Mouse (Mus musculus) urinary bladder, postnatal 36 days (tissue): ENCODE data around the gene Arhgef26.

Experiments
- DNase-seq, 2 experiments: peaks; one replicate each; pipeline ENCODE4 v3.0.0; 2022; ENCODE audit warnings: low spot score in 2 of 2, mixed read lengths in 1 of 2

Gene Arhgef26

DNA sequence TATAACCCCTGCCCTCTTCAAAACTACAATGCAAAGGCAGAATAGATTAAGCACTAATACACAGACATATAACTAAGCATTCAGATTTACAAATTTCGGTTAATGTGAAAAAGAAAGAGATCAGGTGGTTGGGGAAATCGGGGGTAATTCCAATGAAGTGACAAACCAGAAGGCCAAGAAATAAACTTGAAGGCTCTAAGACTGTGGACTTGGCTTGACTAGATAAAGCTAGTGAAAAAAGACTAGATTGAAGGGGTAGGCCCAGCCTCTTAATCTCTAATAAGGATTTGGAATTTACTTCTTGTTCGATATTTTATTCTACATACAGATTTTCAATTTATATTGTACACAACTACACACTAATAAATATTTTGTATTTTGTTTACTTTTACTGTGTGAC, at the start of gene Arhgef26:
Gene Arhgef26 (plus strand): TSS at position 301 of the 400 bp plus-strand sequence.
- DNase-seq: no peak

DNA sequence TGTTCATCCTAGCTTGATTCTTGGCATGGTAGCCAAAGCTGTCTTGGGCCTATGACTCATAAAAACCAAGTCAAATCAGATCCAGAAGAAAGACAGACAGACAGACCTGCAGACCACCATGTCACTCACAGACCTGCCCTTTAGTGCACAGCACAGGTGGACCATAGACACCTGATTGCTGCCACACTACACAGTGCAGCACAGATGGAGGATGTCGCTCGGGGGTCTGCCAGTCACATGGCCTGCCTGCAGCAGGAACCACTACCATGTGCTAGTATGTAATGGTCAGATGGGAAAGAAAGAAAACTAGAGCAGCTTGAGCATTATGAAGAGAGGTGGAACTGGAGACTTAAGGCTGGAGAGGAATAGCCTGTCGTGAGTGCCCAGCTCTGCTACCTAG, 27.7 kb upstream of the Arhgef26 start:
- DNase-seq: no peak

DNA sequence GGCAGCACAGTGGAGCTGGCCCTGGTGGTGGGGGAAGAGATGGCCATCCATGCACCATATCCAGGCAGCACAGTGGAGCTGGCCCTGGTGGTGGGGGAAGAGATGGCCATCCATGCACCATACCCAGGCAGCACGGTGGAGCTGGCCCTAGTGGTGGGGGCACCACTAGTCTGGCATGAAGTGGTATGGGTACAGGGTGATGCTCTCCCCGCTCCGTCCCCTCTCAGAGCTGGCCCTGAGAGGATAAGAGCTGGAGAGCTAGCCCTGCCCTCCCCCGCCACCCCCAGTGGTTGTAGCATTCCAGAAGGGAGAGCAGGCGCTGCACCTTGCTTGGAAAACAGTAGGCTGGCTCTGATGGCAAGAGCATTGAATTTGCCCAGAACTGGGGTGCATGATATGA, 26.9 kb upstream of the Arhgef26 start:
- no peak for DNase-seq

DNA sequence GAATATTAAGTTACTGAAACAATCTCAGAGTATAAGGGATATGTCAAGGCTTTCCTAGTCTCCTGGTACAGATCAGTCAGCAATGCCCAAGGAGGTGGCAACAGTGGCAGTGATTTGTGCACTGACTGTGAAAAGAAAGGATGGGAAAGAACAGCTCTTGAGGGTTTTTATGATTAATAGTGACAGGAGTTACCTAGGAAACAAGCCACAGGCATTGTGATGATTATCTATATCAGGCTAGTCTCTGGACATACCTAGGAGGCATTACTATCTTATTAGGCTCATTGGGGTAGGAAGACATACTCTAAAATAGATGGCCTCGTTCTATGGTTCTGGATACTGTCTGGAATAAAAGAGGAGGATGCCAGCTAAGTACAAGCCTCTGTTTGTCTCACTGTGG, 13.4 kb upstream of the Arhgef26 start:
- DNase-seq: no peak

DNA sequence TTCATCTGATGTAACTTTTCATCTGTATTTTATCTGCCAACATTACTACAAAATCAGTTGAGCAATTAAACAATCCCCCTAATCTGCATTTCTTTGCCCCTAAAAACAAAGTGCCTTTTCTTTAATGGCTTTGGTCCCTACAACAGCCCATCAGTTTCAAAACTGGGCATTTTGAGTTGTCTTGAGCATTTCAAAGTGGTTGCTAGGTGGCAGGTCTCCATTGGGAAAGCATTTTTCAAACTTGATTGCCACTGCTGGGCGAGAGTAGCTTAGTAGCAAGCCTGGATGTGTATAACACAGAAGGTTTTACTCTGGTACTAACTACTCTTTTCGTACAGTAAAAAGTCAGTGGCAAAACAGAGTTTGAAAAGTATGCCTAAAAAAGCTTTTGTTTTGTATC, 10.2 kb upstream of the Arhgef26 start:
- no peak for DNase-seq

DNA sequence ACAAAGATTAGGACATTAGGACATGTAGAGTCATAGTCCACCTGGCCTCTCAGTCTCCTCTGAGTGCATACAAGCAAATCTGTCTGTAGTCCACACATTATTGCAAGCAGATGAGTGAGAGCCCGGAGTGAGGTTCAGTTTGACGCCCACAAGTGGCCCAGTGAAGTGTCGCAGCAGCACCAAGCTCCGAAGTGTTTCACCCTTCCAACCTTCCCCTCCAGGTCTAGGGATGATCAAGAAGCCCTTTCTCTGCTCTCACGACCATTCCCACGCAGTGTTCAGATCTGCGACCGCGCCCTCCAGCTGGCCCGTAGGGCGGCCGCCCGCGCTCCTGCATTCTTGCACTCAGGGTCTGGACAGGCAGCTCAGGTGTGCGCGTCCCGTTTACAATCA, 313 bp downstream of the Arhgef26 start:
- DNase-seq: no peak

DNA sequence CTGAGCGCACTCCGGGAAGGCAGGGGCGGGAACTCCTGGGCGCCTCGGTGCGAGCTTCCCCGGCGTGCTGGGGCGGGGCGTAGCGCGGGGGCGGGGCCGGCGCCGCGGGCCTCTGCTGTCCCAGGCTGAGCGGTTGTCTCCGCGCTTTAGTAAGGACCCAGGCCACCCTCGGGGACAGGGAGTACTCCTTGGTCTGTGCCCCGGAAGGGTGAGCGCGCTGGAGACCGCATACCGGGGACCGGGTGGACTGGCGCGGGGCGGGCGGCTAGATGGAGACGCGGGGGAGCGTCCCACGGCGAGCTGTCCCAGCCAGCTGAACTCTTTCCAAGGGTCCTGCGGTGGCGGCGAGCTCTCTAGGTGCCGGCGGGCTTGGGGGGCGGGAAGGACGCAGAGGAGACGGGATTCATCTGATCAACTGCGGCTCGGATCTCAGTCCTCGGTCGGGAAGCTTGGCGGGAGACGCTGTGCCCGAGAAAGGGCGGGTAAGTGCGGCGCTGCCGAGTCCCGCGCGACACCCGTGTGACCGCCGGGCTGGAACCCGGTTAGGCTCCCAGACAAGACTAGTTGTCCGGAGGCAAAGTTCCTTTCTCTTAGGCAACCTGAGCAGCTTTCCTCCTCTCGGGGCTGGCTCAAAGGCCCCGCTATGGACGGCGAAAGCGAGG, 841 bp downstream of the Arhgef26 start:
- peak; percentile 54 to 59 for DNase-seq

DNA sequence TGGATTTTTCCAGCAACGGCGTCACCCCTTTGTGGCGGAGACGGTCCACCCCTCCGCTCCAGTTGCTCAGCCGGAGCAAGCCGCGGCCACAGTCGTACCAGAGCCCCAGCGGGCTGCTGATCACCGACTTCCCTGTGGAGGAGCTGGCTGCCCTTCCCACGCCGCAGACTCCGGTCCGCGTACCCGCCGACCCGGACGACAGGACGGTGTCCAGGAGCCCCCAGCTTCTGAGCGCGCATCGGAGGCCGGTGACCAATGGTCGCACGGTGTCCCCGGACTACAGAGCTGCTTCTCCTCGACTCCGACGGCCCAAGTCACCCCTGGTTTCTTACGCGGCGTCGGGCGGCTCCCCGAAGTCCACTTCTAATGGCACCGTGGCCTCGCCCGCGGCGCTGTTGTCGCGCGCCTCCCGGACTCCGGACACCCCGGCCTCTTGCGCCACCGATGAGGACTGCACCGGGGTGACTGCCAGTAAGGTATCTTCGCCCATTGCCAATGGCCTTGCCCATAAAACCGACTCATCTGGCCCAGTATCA, 1.4 kb downstream of the Arhgef26 start:
- peak; percentile 18 to 20 for DNase-seq

DNA sequence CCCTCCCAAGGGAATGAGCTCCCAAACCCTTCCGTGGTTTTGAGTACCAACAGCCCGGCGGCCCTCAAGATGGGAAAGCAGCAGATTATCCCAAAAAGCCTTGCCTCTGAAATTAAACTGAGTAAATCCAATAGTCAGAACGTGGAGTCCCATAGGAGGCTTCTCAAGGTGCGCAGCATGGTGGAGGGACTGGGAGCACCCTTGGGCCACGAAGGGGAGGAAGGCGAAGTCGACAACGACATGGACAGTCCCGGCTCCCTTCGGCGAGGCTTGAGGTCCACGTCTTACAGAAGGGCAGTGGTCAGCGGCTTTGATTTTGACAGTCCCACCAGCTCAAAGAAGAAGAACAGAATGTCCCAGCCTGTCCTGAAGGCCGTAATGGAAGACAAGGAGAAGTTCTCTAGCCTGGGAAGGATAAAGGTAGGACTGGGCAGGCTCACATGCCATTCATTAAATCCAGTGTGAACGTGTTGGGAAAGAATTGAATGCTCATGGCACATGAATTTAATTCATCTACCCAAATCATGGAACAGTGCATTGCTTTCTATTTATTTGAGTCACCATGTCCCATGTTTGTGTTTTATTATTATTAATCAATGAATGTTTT, 2.1 kb downstream of the Arhgef26 start:
- no peak for DNase-seq

DNA sequence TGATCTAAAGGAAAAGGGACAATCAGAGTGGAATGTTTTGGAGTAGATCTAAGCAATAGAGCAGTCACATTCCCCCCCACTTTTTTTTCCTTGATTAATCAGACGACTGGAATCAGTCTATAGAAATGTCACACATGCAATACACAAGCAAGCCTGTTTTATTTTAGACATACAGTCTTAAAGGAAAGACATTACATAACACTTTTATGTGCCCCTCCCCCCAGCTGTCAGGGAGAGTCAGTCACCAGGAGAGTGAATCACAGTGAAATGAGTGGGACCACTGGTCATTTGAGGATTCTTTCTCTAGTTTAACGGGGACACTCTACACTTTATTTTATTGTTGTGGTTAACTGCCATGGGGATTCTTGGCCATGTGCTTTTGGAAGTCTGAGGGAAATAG, 2.7 kb downstream of the Arhgef26 start:
- no peak for DNase-seq

DNA sequence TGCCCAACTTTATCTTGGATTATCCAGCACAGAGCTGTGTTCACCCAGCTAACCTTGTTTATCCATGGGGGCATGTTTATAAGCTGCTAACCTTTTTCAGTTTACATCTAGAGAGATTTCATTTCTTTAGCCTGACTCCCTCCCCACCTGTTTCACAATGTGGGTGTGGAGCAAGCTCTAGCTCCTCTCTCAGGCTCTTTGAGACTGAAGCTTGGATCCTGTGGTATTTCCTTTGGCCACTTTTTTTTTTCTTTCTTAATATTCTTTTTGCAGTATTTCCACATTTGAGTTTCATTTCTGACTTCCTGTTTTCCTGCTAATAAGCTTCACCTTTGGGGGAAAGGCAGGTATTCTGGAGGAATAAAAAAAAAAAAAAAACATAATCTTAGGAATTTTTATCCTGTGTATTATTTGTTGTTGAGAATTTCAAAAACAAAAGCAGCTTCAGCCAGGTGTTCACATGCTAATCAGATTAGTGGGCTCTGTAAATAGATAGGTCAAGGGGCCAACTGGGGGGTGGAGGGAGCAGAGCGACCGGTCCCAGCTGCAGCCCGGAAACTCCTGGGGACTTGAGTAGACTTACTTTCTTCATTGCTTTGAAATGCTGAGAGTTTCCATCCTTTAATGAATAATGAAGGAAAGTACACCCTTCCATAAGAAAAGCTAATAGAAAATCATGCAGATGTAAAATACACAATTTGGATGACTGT, 3.5 kb downstream of the Arhgef26 start:
- DNase-seq: no peak

DNA sequence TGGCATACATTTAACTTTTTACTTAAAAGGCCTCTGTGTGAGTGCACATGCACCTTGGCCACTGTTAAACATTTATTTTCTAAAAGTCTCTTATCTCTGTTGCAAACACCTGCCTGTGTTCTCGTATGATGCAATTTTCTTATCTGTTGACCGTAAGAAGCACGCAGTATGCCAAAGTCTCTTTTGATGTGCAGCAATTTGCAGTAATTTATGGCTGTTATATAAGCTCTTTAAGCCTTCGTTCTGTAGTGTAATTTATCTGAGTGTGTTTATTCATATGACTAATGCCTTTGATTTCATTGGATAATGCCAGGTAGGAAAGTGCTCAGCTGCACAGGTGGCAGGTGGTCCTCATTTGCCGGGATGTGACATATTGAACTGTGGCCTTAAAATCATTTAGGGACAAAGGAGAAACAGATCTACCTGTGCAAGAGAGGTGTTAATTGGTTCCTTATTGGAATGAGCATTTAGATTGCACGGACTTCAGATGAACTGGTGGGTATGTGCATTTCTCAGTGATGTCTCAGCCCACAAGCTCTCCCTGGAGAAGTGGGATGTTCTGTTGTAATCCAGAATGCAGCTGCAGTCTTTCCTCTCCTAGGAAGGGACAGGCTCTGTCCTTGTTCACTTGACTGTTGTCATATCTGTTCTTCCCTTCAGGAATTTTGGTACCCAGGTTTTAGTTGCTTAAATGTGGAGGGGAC, 10.5 kb downstream of the Arhgef26 start:
- DNase-seq: no peak

DNA sequence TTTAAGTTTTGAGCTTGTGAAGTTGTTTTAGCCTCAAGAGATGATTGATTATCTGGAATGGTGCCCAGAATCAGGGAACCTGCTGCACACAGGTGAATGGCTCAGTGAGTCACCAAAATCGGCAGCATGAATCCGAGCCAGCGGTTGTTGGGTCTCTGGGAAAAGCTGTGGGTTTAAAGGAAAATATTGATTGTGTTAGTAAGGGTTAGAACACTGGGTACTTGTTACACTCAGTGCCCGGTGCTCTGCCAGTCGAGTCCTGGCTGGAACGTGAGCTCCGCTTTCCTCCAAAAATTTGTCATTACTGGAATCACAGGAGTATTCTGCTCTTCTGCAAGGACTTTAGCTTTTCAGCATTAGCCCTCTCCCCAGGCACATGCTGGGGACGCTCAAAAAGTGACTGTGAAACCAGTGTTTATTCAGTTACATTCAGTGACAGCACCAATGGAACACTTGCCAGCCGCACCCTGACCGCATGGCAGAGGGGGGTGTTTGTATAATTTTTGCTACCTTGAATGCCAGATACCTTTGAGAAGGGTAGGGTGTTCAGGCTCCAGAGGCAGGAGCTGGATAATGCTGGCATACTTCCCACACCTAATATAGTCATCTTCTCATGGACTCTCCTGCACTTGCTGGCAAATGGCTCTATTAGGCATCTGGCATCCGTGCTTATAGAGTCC, 11.2 kb downstream of the Arhgef26 start:
- DNase-seq: peak; percentile 10 to 14

DNA sequence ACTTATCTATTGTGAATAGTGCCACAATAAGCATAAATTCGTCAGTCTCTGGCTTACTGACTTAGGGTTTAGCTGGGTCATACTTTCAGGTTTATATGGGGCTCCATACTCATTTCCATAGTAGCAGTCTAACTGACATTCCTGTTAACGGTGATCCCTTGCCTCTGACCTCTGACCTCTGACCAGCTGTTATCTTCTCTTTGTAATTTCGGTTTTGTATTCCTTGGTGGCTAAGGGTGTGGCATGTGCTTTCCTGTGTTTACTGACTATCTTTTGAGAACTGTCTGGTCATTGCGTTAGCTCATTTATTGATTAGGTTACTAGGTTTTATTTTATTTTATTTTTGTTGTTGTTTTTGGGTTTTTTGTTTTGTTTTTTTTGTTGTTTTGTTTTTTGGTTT, 13.9 kb downstream of the Arhgef26 start:
- no peak for DNase-seq

DNA sequence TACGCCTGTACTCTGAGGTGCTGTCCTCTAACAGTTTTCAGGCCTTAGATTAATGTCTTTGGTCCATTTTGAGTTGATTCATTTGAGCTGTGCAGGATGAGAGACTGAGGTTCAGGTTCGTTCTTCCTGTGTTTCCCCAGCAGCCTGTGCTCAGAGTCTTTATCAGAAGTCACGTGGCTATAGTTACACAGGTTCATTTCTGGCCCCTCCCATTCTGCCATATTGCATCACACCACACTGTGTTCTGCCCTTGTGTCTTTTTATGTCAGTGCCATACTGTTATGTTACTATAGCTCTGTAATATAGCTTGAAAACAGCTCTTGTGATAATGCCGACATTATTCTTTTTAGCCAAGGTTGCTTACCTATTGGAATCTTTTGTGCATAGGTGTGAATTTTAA, 14.7 kb downstream of the Arhgef26 start:
- DNase-seq: no peak

DNA sequence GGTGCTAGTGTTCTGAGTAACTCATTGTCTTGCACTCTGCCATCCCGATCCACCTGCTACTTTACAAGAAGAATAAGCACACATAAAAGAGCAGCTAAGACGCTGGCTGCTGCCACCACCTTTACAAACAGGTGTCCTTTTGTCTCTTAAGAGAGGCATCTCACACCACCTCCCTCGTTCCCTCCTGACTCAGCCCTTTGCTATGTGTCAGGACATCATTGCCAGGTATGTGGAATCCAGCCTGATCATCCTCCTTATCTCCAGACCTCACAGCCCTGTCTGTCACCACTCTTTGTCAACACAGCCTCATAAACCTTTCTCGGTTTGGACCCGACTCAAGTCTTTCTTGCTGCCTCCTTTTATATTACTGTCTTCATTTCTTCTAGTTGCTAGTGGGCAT, 29.7 kb downstream of the Arhgef26 start:
- DNase-seq: no peak

DNA sequence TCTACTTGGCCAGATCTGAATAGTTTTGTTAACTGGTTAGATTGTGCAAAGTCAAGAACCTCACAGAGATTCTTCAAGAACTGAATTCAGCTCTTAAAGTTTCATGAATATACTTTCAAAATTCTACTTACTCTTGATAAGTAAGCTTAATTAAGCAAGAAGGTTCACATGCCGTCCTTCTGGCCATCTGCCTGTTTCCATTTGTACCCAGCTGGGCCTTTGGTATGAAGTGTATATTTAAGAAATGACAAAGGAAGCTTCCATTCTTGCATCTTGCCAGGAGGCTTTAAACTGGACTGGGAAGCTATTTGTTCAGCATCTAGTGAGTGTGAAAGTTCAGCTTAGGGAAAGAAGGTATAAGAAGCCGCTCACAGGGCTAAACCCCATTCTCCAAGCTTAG, 34.7 kb downstream of the Arhgef26 start:
- DNase-seq: no peak

DNA sequence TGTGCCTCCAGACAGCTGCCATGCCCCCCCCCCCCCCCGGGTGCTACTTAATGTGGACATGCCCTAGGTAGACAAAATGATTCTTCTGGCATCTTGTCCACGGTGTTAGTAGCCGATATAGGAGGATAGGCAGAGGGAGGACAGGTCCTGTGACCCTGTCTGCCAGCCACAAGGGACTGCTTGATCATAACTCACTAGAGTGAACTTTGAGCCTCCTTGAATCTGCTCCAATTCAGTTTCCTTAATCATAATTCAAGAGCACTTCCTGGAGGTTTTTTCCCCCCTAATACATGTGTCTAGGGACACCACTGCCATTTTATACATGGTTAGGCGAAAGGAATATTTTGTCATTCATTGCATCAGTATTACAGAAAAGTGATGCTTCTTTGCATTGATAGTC, 36.2 kb downstream of the Arhgef26 start:
- DNase-seq: no peak

DNA sequence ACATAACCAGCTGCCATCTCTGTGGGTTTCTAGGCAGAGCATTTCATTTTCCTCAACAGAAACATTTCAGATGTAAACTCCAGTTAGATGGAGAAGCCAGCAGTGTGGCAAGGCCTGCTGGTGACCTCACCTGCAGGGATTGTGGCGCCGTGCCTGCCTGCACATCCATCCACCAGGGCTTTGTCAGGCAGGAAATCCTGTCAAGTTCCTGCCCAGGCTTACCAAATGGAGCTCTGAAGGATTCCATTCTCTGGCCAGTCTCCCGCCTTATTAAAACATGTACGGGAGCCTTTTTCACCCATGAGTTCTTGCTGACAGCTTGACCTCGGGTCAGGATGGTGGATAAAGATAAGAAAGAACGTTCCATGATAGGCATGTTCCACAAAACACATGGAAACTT, 36.7 kb downstream of the Arhgef26 start:
- DNase-seq: no peak

DNA sequence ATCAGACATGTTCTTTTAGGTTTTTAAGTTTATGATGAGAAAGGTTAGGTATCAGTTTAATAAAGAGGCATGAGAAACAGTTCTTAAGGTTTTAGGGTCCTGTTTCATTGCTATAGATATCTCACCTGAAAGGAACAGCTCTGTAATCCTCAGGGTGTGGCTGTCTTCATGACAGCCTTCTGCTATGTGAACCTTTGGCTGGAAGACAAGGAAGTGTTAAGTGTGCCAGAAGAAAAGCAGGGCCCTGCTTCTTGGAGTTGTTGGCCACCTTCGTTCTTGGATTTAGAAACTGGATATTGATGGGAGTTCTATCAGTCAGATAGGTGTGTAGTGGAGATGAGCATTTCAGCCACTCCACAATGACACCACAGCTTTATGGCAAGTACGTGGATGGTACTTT, 38.6 kb downstream of the Arhgef26 start:
- DNase-seq: no peak

DNA sequence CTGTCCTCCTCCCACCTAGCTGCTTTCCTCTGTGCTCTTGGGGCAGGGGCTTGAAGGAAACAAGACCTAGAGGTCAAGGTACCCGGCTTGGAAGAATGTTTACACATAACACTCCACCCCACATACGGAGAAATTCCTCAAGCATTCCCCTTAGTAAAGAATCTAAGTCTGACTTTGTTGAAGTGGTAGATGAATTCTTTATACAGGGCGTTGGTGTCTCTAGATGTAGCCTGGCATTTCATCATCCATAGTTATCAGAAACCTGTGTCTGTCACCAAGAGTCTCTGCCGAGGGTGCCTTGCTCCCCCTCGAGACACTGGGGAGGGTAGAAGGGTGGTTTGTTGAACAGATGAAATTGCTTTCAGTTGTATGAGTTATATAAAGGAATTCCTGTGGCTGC, 41.8 kb downstream of the Arhgef26 start:
- no peak for DNase-seq

DNA sequence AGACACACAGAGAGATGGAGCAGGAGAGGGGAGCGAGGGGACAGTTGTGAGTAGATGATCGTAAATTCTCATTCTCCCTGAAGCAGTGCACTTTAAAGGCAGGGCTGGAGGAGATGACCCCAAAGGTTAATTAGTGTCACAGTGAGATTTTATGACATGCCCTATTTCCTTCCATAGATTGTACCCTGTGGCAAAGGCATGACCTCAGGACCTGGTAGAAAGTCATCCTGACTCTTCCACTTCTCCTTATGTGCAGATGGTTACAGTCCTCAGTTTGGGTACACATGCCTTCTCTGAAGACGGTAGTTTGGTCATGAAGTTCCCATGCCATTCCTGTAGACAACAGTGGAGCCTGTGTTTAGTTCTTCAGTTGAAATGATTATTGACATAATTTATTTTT, 42.3 kb downstream of the Arhgef26 start:
- no peak for DNase-seq
